Mouse (Mus musculus) natural killer cell, adult 2 months (primary cell): ENCODE measurements around the gene Abca3.
"Not testable (repeated sequence)": the region's sequence is repeated elsewhere in the genome, so short reads cannot be mapped to it uniquely, and the experiment has no call there.

Source experiments
- DNase-seq, 2 experiments: peaks; one replicate each; pipeline ENCODE4 v3.0.0; 2022; ENCODE audit warnings: low spot score in 2 of 2

Abca3 gene

GRCm38 (mm10) chr17:24383789-24384188 is 32.0 kb downstream of the Abca3 start:
- DNase-seq: no peak

- no peak for DNase-seq
These were observed 37.0 kb downstream of the Abca3 start for GRCm38 (mm10) chr17:24388711-24389110.

- peak in 1 of 2 experiments; percentile 21 for DNase-seq
These were observed 38.1 kb downstream of the Abca3 start for GRCm38 (mm10) chr17:24389865-24390264.

GRCm38 (mm10) chr17:24391149-24391548 is 39.4 kb downstream of the Abca3 start:
- no peak for DNase-seq

GRCm38 (mm10) chr17:24393527-24393926 is 41.8 kb downstream of the Abca3 start:
- no peak for DNase-seq

- no peak for DNase-seq
These were observed 42.7 kb downstream of the Abca3 start for GRCm38 (mm10) chr17:24394456-24394855.

GRCm38 (mm10) chr17:24402371-24402770 is 50.6 kb downstream of the Abca3 start:
- no peak for DNase-seq

GRCm38 (mm10) chr17:24407116-24407803 is 55.5 kb downstream of the Abca3 start:
- DNase-seq: no peak

GRCm38 (mm10) chr17:24413557-24414211 is 61.9 kb downstream of the Abca3 start:
- peak; percentile 18 to 39 for DNase-seq

- peak; percentile 90 to 91 for DNase-seq
These were observed 62.7 kb downstream of the Abca3 start, which contains the start of gene Rnps1 for GRCm38 (mm10) chr17:24414230-24414976. Gene Rnps1 (plus strand): TSS chr17:24414565.

GRCm38 (mm10) chr17:24415011-24415410 is 63.3 kb downstream of the Abca3 start:
- DNase-seq: no peak

- DNase-seq: no peak
These were observed 64.4 kb downstream of the Abca3 start for GRCm38 (mm10) chr17:24416051-24416652.

- no peak for DNase-seq
These were observed 71.4 kb downstream of the Abca3 start for GRCm38 (mm10) chr17:24423114-24423513.

GRCm38 (mm10) chr17:24424489-24424888 is 72.7 kb downstream of the Abca3 start:
- no peak for DNase-seq

GRCm38 (mm10) chr17:24425326-24425725 is 73.6 kb downstream of the Abca3 start:
- not testable (repeated sequence) for DNase-seq

- DNase-seq: no peak
These were observed 74.2 kb downstream of the Abca3 start for GRCm38 (mm10) chr17:24425905-24426304.

GRCm38 (mm10) chr17:24426471-24427169 is 74.9 kb downstream of the Abca3 start, which contains the start of gene Eci1:
Gene Eci1 (plus strand): TSS chr17:24426641.
- DNase-seq: peak; percentile 88 to 93

- no peak for DNase-seq
These were observed 75.4 kb downstream of the Abca3 start for GRCm38 (mm10) chr17:24427170-24427557.

GRCm38 (mm10) chr17:24429201-24429983 is 77.6 kb downstream of the Abca3 start:
- DNase-seq: no peak

GRCm38 (mm10) chr17:24437016-24437415 is 85.3 kb downstream of the Abca3 start:
- DNase-seq: peak; percentile 45 to 53

- DNase-seq: no peak
These were observed 88.6 kb downstream of the Abca3 start for GRCm38 (mm10) chr17:24440377-24440776.
